Mouse (Mus musculus) embryonic facial prominence, embryonic 15.5 days (tissue): ENCODE results near the gene Aff4. TPM values are rescaled to one million over a fixed set of nuclear protein-coding genes. Genes with fewer than 3 reads are reported as not detected.
A peak's percentile ranks its signal among the peaks of the same experiment; 100 is the strongest.
"Not testable (repeated sequence)": the region's sequence is repeated elsewhere in the genome, so short reads cannot be mapped to it uniquely, and the experiment has no call there.

ENCODE experiments used
- ATAC-seq: fragments of 200-750 bp; cut with Nextera tagmentation; 2 replicates; pipeline ENCODE4 v1.8.0; 2017; ENCODE audit warnings: low read depth, moderate TSS enrichment; ENCODE audit not compliant: insufficient number of reproducible peaks, low FRiP score, low TSS enrichment
- H3K27ac ChIP-seq: fragments of 300-500 bp; sonication (generic); replicated peaks from 2 replicates; pipeline ENCODE4 v1.5.1; 2015; ENCODE audit warnings: mild to moderate bottlenecking, inconsistent platforms
- H3K27me3 ChIP-seq: fragments of 300-500 bp; sonication (generic); 2 replicates; pipeline ENCODE4 v1.6.1; 2015; ENCODE audit warnings: inconsistent platforms
- H3K36me3 ChIP-seq: fragments of 300-500 bp; sonication (generic); 2 replicates; pipeline ENCODE4 v1.6.1; 2015; ENCODE audit warnings: mild to moderate bottlenecking, inconsistent platforms
- H3K4me1 ChIP-seq: fragments of 300-500 bp; sonication (generic); 2 replicates; pipeline ENCODE4 v1.6.1; 2015; ENCODE audit warnings: inconsistent platforms
- H3K4me2 ChIP-seq: fragments of 300-500 bp; sonication (generic); replicated peaks from 2 replicates; pipeline ENCODE4 v1.6.1; 2015; ENCODE audit warnings: mild to moderate bottlenecking, inconsistent platforms
- H3K4me3 ChIP-seq: fragments of 300-500 bp; sonication (generic); replicated peaks from 2 replicates; pipeline ENCODE4 v1.5.1; 2015; ENCODE audit warnings: mild to moderate bottlenecking, inconsistent platforms
- H3K9ac ChIP-seq: fragments of 300-500 bp; sonication (generic); 2 replicates; pipeline ENCODE4 v1.6.1; 2015; ENCODE audit warnings: inconsistent platforms
- H3K9me3 ChIP-seq: fragments of 300-500 bp; sonication (generic); replicated peaks from 2 replicates; pipeline ENCODE4 v1.6.1; 2016; ENCODE audit warnings: inconsistent platforms
- WGBS: fragments of 180-500 bp; shearing (Covaris S2); methylation state at CpG from one replicate; pipeline ENCODE4 v1.1.7; 2015; 5-methylcytosine and 5-hydroxymethylcytosine counted together
- polyA plus RNA-seq: library from polyadenylated mRNA; unstranded; fragments of >200 nt; fragmentation: Nextera tagmentation; extraction: Ambion mirVana; gene quantifications from 2 replicates; pipeline ENCODE4 v1.2.1, GENCODE M21; 2015

Gene Aff4
- polyA plus RNA-seq, 1 experiment from 2014 or later: 43.1 TPM

DNA sequence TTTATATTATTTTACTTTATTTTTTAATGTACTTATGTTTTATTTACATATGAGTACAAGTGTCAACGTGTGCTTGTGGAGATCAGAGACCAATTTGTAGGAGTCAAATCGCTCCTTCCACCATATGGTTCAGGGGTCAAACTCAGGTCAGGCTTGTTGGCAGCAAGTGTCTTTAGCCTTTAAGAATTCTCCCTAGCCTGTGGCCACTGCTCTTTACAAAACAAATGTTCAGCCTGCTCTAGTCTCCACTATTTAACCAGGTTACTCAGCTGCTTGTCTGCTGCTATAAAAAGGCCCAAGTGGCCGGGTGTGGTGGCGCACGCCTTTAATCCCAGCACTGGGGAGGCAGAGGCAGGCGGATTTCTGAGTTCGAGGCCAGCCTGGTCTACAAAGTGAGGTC lies 32.6 kb upstream of the Aff4 start:
- Histone ChIP-seq H3K9ac (no peak overlapping the region), H3K4me2 (no peak overlapping the region), H3K9me3 (no peaks in the 10 kb centered on the region), H3K27ac (no peak overlapping the region), H3K36me3 (no peaks in the 10 kb centered on the region), H3K27me3 (no peaks in the 10 kb centered on the region), H3K4me3 (no peak overlapping the region), H3K4me1 (no peaks in the 10 kb centered on the region)
- no peak for ATAC-seq
- WGBS: 62% methylated on average over 7 of the region's 7 CpGs

DNA sequence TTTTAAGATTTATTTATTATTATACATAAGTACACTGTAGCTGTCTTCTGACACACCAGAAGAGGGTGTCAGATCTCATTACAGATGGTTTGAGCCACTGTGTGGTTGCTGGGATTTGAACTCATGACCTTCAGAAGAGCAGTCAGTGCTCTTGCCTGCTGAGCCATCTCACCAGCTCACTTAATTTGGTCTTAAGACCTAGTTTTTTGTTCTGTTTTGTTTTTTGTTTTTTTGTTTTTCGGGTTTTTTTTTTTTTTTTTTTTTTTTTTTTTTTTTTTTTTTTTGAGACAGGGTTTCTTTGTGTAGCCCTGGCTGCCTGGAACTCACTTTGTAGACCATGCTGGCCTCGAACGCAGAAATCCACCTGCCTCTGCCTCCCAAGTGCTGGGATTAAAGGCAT lies 32.1 kb upstream of the Aff4 start:
- WGBS: 94% methylated on average over 3 of the region's 3 CpGs

DNA sequence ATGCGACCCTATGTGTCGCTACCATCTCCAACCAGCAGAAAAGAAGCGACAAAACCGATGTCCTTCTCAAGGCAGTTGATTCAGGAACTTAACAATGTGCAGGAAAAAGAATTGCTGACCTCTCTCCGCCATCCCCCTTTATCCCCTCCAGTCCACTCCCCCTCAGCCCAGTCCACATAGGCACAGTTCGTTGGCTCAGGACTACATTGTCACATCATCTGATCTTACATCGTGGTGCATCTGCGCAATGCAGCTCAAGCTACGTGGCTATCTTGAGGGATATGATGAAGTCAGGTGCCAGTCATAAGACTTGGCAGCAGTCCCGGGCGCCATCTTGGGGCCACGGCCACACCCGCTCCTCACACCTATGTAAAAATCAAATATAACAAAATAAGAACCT lies 30.8 kb upstream of the Aff4 start:
- not testable (repeated sequence) for H3K27me3 ChIP-seq, H3K4me2 ChIP-seq

More for the DNA sequence above, 32.1 kb upstream of the Aff4 start:
- not testable (repeated sequence) for H3K9ac ChIP-seq, ATAC-seq, H3K27me3 ChIP-seq, H3K4me2 ChIP-seq, H3K36me3 ChIP-seq, H3K4me3 ChIP-seq, H3K27ac ChIP-seq, H3K4me1 ChIP-seq, H3K9me3 ChIP-seq

DNA sequence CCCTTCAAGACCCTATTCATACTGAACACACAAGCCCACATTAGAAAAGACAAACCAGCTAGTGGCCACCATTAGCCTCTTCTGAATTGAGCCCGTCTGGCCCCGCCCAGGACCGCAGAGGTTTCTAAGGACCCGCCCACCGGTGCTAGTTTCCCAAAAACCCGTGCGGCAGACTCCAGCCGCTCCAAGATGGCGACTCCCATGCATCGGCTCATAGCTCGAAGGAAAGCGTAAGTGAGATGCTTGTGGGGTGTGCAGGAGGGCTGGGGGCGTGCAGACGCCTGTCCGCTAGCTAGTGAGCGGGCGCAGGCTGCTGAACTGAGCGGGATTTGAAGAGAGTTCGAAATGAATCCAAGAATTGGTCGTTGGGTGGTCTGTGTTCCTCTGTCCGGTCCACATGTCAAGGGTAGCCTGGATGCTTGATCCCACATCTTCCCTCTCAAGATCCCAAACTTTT lies 26.1 kb upstream of the Aff4 start, which contains the start of gene Zcchc10:
Gene Zcchc10, plus strand, starts transcription at position 168 of the 457 bp plus-strand sequence.
- H3K9ac ChIP-seq: peak within 1 kb of the TSS; percentile 72
- peak within 1 kb of the TSS; percentile 85 for H3K4me3 ChIP-seq
- under 1% methylated on average over 21 of the region's 21 CpGs for WGBS
- H3K9me3 ChIP-seq: no peaks in the 10 kb centered on the region
- peaks cover 24% of the 10 kb centered on the region for H3K36me3 ChIP-seq
- H3K27me3 ChIP-seq: no peaks in the 10 kb centered on the region
- H3K4me1 ChIP-seq: peaks cover 10% of the 10 kb centered on the region
- peak within 1 kb of the TSS; percentile 63 for H3K4me2 ChIP-seq
- ATAC-seq: peak; percentile 92
- peak within 1 kb of the TSS; percentile 63 for H3K27ac ChIP-seq

More for the DNA sequence above, 30.8 kb upstream of the Aff4 start:
- H3K9ac ChIP-seq, H3K27ac ChIP-seq, H3K9me3 ChIP-seq, H3K36me3 ChIP-seq, H3K4me1 ChIP-seq, ATAC-seq, H3K4me3 ChIP-seq: not testable (repeated sequence)
- 91% methylated on average over 13 of the region's 13 CpGs for WGBS

DNA sequence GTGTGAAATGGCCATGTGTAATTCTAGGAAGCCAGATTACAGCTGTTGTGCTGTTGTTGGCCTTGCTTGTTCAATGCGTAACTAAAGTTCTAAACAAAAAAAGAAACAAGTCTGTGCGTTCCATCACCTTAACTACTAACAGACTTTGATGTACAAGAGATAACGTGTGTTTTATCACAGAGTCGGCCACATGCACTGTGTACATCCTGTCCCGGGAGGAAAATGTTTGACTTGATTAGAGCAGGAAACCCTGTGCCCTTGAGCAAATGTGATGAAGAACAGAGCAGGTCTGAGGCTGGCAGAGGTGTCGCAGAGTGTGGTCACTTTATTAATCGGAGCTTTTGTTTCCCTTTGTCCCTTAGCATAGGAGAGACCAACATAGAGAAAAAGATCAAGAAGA lies 20.3 kb upstream of the Aff4 start:
- no peaks in the 10 kb centered on the region for H3K27me3 ChIP-seq
- ATAC-seq: no peak
- no peaks in the 10 kb centered on the region for H3K9me3 ChIP-seq
- H3K4me1 ChIP-seq: peaks cover 7% of the 10 kb centered on the region
- H3K27ac ChIP-seq: no peak overlapping the region
- no peak overlapping the region for H3K9ac ChIP-seq
- no peak overlapping the region for H3K4me3 ChIP-seq
- WGBS: 78% methylated on average over 7 of the region's 7 CpGs
- H3K4me2 ChIP-seq: no peak overlapping the region
- peaks cover 56% of the 10 kb centered on the region for H3K36me3 ChIP-seq

DNA sequence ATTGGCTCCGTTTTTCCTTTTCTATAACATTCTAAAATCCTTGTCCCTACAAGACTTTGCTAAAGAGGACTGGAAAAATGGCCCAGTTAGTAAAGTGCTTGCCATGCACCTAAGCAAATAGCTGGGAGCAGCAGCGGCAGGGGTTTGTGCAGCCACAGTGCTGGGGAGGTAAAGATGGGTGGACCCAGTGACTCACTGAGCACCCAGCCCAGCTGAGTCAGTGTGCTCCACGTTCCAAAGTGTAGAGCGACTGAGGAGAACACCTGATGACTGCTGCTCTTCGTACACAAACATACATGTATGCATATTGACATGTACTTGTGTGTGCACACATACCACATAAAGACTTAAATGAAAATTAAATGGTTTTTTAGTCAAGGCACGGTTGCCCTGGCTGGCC lies 19.5 kb upstream of the Aff4 start:
- no peak for ATAC-seq
- Histone ChIP-seq H3K4me2 (no peak overlapping the region), H3K36me3 (peaks cover 56% of the 10 kb centered on the region), H3K4me3 (no peak overlapping the region), H3K9me3 (no peaks in the 10 kb centered on the region), H3K4me1 (no peaks in the 10 kb centered on the region), H3K27me3 (no peaks in the 10 kb centered on the region), H3K27ac (no peak overlapping the region), H3K9ac (no peak overlapping the region)
- 87% methylated on average over 6 of the region's 6 CpGs for WGBS

DNA sequence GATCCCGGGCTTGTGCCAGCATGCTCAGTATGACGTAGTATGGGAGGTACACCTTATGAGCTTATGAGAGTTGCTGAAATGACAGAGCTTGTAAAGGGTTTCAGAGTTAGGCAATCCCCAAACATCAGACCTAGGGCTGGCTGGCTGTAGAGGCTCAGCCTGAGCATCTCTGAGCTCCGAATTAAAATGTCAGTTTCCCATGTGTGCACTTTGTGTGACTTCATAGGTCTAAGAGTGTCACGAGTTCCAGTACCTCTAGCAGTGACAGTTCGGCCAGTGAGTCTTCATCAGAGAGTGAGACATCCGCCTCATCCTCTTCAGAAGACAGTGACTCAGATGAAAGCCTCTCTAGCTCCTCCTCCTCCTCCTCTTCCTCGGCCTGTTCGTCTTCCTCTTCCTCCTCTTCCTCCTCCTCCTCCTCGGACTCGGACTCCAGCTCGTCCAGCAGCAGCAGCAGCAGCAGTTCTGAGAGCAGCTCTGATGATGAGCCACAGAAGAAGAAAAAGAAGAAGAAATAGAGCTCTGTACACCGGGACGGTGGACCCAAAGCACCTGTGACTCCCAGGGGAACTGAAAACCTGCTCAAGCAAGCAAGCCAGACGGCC lies 18.5 kb upstream of the Aff4 start:
- Histone ChIP-seq H3K9me3 (no peaks in the 10 kb centered on the region), H3K36me3 (peaks cover 52% of the 10 kb centered on the region), H3K4me3 (no peak overlapping the region), H3K4me2 (no peak overlapping the region), H3K27ac (no peak overlapping the region), H3K9ac (no peak overlapping the region), H3K27me3 (no peaks in the 10 kb centered on the region), H3K4me1 (no peaks in the 10 kb centered on the region)
- no peak for ATAC-seq
- 86% methylated on average over 14 of the region's 14 CpGs for WGBS

DNA sequence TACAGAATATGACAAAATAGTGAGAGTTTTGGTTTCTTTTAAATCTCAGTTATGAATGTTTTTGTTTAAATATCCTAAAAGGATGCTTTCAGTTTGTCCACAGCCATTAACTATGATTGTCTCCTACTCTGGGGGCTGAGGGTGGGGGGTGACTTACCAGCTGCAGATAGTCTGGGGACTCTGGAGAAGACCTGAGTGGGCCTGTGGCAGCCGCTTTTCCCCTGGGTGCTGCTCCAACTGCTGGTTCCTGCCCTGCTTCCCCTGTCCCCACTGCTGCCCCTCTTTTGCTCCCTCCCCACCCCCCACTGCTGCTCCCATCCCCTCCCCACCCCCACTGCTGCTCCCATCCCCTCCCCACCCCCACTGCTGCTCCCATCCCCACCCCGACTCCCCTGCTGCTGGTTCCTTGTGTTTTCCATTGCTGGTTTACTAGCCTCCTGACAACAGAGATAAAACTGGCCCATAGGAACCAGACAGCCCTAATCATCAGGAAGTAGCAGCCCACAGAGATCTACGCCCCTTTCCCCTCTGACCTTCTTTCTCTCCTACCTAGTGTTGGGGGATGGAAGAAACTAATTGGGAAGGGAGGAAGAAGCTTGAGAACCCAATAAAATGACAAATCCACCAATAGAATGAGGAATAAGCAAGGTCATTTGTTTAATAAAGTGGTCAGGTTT lies 15.0 kb upstream of the Aff4 start:
- WGBS: 55% methylated on average over 3 of the region's 3 CpGs
- no peak overlapping the region for H3K4me2 ChIP-seq

DNA sequence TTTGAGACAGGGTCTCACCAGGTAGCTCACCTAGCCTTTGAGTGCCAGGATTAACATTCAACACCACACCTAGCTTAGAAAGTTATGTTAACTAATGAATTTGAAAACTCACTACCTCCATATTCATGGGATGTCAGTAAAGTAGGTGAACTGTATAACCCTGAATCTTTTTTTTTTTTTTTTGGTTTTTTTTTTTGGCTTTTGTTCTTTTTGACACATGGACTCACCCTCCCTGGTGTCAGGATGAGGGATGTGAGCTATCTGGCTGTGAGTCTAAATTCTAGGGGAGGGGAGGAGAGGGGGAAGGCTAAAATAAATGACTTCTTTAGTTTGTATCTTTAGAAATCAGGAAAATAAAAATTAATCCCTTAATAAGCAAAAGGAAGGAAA lies 14.5 kb upstream of the Aff4 start:
- H3K9me3 ChIP-seq: no peaks in the 10 kb centered on the region
- peaks cover 19% of the 10 kb centered on the region for H3K36me3 ChIP-seq
- no peak for ATAC-seq
- H3K9ac ChIP-seq: no peak overlapping the region
- H3K4me3 ChIP-seq: no peak overlapping the region
- no peaks in the 10 kb centered on the region for H3K4me1 ChIP-seq
- no peak overlapping the region for H3K27ac ChIP-seq
- H3K4me2 ChIP-seq: no peak overlapping the region
- no peaks in the 10 kb centered on the region for H3K27me3 ChIP-seq

More for the DNA sequence above, 15.0 kb upstream of the Aff4 start:
- Histone ChIP-seq H3K4me1 (no peaks in the 10 kb centered on the region), H3K27ac (no peak overlapping the region), H3K4me3 (no peak overlapping the region), H3K36me3 (peaks cover 24% of the 10 kb centered on the region), H3K9ac (no peak overlapping the region), H3K27me3 (no peaks in the 10 kb centered on the region), H3K9me3 (no peaks in the 10 kb centered on the region)
- ATAC-seq: no peak

DNA sequence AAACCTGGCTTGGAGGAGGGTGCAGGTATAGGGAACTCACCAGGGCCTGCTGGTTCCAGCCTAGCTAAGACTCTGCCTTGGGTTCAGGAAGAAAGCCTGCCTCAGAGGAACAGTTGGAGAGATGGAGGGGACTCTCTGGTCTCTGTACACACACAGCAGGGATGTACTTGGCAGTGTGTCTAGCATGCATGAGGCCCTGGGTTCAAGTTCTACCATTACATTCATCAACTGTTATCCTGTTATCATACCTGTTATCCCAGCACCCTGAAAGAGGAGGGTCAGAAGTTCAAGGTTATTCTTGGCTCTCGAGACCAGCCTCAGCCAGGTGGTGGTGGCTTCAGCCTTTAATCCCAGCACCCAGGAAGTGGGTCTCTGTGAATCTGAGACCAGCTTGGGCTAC lies 13.7 kb upstream of the Aff4 start:
- Histone ChIP-seq H3K27me3 (no peaks in the 10 kb centered on the region), H3K9ac (no peak overlapping the region), H3K36me3 (peaks cover 11% of the 10 kb centered on the region; the same call in 1 of the 2 replicates), H3K4me2 (no peak overlapping the region), H3K9me3 (no peaks in the 10 kb centered on the region), H3K4me3 (no peak overlapping the region), H3K27ac (no peak overlapping the region), H3K4me1 (no peaks in the 10 kb centered on the region)
- 86% methylated on average over 1 of the region's 1 CpGs for WGBS
- no peak for ATAC-seq

DNA sequence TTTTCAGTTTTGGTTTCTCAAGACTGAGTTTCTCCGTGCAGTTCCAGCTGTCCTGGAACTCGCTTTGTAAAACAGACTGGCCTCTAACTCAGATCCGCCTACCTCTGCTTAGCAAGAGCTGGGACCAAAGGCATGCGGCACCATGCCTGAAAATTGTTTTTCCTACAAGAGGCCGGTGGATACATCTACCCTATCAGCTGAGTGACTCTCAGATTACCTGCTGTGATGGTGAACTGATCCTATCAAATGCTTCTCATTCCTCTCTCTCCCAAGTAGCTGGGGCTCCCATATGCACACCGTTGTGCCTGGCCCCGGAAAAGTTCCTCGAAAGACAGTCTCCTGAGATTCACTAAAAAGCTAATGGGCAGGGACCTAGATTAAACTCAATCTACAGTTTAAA lies 12.9 kb upstream of the Aff4 start:
- Histone ChIP-seq H3K27me3 (no peaks in the 10 kb centered on the region), H3K9me3 (no peaks in the 10 kb centered on the region), H3K4me3 (no peak overlapping the region), H3K9ac (no peak overlapping the region), H3K27ac (no peak overlapping the region), H3K4me2 (no peak overlapping the region), H3K36me3 (peaks cover 6% of the 10 kb centered on the region; the same call in 1 of the 2 replicates), H3K4me1 (no peaks in the 10 kb centered on the region)
- 59% methylated on average over 8 of the region's 8 CpGs for WGBS
- no peak for ATAC-seq

DNA sequence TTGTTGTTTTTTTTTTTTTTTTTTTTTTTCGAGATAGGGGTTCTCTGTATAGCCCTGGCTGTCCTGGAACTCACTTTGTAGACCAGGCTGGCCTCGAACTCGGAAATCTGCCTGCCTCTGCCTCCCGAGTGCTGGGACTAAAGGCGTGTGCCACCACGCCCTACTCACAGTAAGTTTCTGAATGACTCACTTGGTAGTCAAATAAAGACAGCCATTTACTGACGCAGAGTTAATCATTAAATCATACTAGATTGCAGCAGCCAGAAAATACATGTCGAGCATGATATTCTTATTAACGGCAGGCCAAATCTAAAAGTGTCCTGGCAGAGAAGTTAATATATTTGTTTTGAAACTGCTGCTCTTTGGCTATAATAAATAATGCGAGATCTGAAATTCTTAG lies 9.6 kb upstream of the Aff4 start:
- not testable (repeated sequence) for H3K4me1 ChIP-seq, ATAC-seq, H3K27ac ChIP-seq, H3K36me3 ChIP-seq, H3K4me3 ChIP-seq, H3K9ac ChIP-seq, H3K4me2 ChIP-seq, H3K27me3 ChIP-seq, H3K9me3 ChIP-seq
- WGBS: 83% methylated on average over 10 of the region's 10 CpGs
